Mouse (Mus musculus) kidney, postnatal 0 days (tissue): ENCODE measurements at regions not wholly inside any gene's neighbourhood (a gene's known extent, or its start where the extent isn't known, plus 50 kb on each side); places are given as distances from the start of the nearest gene placed in this dataset.

Source experiments
- ATAC-seq: fragments of 200-750 bp; cut with Nextera tagmentation; replicated peaks from 2 replicates; pipeline ENCODE4 v1.8.0; 2017; ENCODE audit warnings: low read depth, moderate number of reproducible peaks, moderate TSS enrichment, moderate library complexity; ENCODE audit not compliant: low FRiP score
- DNase-seq: peaks from one replicate; pipeline ENCODE4 v3.0.0-alpha.2; 2016; ENCODE audit warnings: low spot score
- H3K27ac ChIP-seq: fragments of 300-500 bp; sonication (generic); 2 replicates; pipeline ENCODE4 v1.5.1; 2014; ENCODE audit warnings: mild to moderate bottlenecking
- H3K27me3 ChIP-seq: fragments of 300-500 bp; sonication (generic); 2 replicates; pipeline ENCODE4 v1.6.1; 2014; ENCODE audit warnings: low read length, mixed read lengths; ENCODE audit not compliant: insufficient read depth
- H3K36me3 ChIP-seq: fragments of 300-500 bp; sonication (generic); 2 replicates; pipeline ENCODE4 v1.6.1; 2014; ENCODE audit warnings: low read length, mixed read lengths; ENCODE audit not compliant: insufficient read depth
- H3K4me1 ChIP-seq: fragments of 300-500 bp; sonication (generic); replicated peaks from 2 replicates; pipeline ENCODE4 v1.6.1; 2014; ENCODE audit warnings: antibody characterized with exemption, low read length, mixed read lengths; ENCODE audit not compliant: insufficient read depth
- H3K4me2 ChIP-seq: fragments of 300-500 bp; sonication (generic); 2 replicates; pipeline ENCODE4 v1.6.1; 2014; ENCODE audit warnings: mild to moderate bottlenecking, low read length, moderate library complexity, mixed read lengths
- H3K4me3 ChIP-seq: fragments of 300-500 bp; sonication (generic); replicated peaks from 2 replicates; pipeline ENCODE4 v1.5.1; 2014; ENCODE audit warnings: low read depth, low read length
- H3K9ac ChIP-seq: fragments of 300-500 bp; sonication (generic); 2 replicates; pipeline ENCODE4 v1.6.1; 2014; ENCODE audit warnings: low read depth, low read length
- H3K9me3 ChIP-seq: fragments of 300-500 bp; sonication (generic); replicated peaks from 2 replicates; pipeline ENCODE4 v1.6.1; 2016; ENCODE audit warnings: low read length, inconsistent platforms, mixed read lengths
- CTCF ChIP-seq: IDR thresholded peaks from 2 replicates; pipeline ENCODE4 v1.5.1; 2016; ENCODE audit warnings: antibody characterized with exemption, low read depth, mild to moderate bottlenecking, moderate library complexity
- WGBS: fragments of 180-500 bp; shearing (Covaris S2); extraction: QIAGEN DNeasy Blood & Tissue Kit; methylation state at CpG from one replicate; pipeline ENCODE4 v1.1.7; 2014; 5-methylcytosine and 5-hydroxymethylcytosine counted together

GRCm38 (mm10) chr1:69437042-69437441, 250.0 kb downstream of the Ikzf2 start:
- 91% methylated on average over 8 of the region's 8 CpGs for WGBS
- TF ChIP-seq CTCF: no peak
- no peak overlapping the region for H3K9ac ChIP-seq
- ATAC-seq (no peak), DNase-seq (no peak)
- H3K4me1 ChIP-seq: no peaks in the 10 kb centered on the region
- H3K4me2 ChIP-seq: no peak overlapping the region
- H3K36me3 ChIP-seq: no peaks in the 10 kb centered on the region
- H3K4me3 ChIP-seq: no peak overlapping the region
- no peak overlapping the region for H3K27ac ChIP-seq
- H3K27me3 ChIP-seq: no peaks in the 10 kb centered on the region
- no peaks in the 10 kb centered on the region for H3K9me3 ChIP-seq

- TF ChIP-seq CTCF: no peak
- H3K27ac ChIP-seq: no peak overlapping the region
- 57% methylated on average over 8 of the region's 8 CpGs for WGBS
Measured at GRCm38 (mm10) chr1:69433655-69434357, 253.2 kb downstream of the Ikzf2 start.

GRCm38 (mm10) chr1:69430683-69431407, 256.2 kb downstream of the Ikzf2 start:
- H3K27ac ChIP-seq: no peak overlapping the region
- H3K4me1 ChIP-seq: no peaks in the 10 kb centered on the region
- no peaks in the 10 kb centered on the region for H3K27me3 ChIP-seq
- no peaks in the 10 kb centered on the region for H3K36me3 ChIP-seq
- no peak overlapping the region for H3K4me3 ChIP-seq
- 51% methylated on average over 8 of the region's 8 CpGs for WGBS
- H3K4me2 ChIP-seq: no peak overlapping the region
- no peak overlapping the region for H3K9ac ChIP-seq
- no peak for TF ChIP-seq CTCF
- ATAC-seq (no peak), DNase-seq (no peak)
- H3K9me3 ChIP-seq: no peaks in the 10 kb centered on the region

More at GRCm38 (mm10) chr1:69433655-69434357, 253.2 kb downstream of the Ikzf2 start:
- H3K36me3 ChIP-seq: no peaks in the 10 kb centered on the region
- no peak overlapping the region for H3K9ac ChIP-seq
- no peak overlapping the region for H3K4me3 ChIP-seq
- ATAC-seq (no peak), DNase-seq (no peak)
- H3K27me3 ChIP-seq: no peaks in the 10 kb centered on the region
- no peaks in the 10 kb centered on the region for H3K4me1 ChIP-seq
- no peaks in the 10 kb centered on the region for H3K9me3 ChIP-seq
- H3K4me2 ChIP-seq: no peak overlapping the region

DNA sequence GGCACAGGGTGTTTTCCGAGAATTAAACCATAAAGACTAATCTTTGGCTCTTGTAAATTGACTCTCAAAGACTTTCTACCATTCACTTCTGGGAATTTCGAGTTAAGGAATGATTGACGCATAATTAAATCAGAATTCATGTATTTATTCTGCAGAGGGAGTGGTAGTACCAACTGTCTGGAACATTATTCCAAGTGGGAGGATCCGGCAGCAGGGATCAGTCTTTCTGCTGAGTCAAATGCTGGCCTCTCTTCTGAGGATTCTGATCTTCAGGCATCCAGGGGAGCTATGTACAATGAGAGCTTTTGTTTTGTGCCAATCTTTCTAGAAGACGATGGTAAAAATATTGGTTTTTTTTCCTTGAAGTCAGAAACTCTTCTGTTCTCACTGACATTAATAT, 257.4 kb downstream of the Ikzf2 start:
- Histone ChIP-seq H3K27ac (no peak overlapping the region), H3K9me3 (no peaks in the 10 kb centered on the region), H3K36me3 (no peaks in the 10 kb centered on the region), H3K4me1 (no peaks in the 10 kb centered on the region), H3K4me3 (no peak overlapping the region), H3K4me2 (no peak overlapping the region), H3K9ac (no peak overlapping the region), H3K27me3 (no peaks in the 10 kb centered on the region)
- 67% methylated on average over 5 of the region's 5 CpGs for WGBS
- TF ChIP-seq CTCF: no peak
- DNase-seq (no peak), ATAC-seq (no peak)

GRCm38 (mm10) chr1:69397676-69398075, 289.4 kb downstream of the Ikzf2 start:
- 76% methylated on average over 2 of the region's 2 CpGs for WGBS
- no peaks in the 10 kb centered on the region for H3K27me3 ChIP-seq
- ATAC-seq (no peak), DNase-seq (no peak)
- H3K4me2 ChIP-seq: no peak overlapping the region
- no peak for TF ChIP-seq CTCF
- H3K9me3 ChIP-seq: no peaks in the 10 kb centered on the region
- H3K4me1 ChIP-seq: no peaks in the 10 kb centered on the region
- no peak overlapping the region for H3K4me3 ChIP-seq
- H3K9ac ChIP-seq: no peak overlapping the region
- no peaks in the 10 kb centered on the region for H3K36me3 ChIP-seq
- H3K27ac ChIP-seq: no peak overlapping the region

DNA sequence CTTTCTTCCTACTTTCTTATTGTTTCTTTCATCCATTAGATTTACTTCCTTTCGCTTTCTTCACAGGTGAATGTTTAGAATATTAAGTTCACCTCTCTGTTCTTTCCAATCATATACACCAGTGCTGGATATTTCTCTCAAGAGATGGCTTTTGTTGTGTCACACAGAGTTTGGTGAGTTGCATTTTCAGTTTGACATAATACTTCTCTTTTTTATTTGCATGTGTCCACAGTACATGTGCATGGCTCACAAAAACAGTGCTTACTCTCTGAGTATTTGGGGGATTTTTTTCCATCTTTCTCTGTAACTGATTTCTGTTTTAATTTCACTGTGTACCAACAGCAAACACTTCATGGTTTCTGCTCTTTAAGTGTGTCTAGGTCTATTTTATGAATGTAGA, 274.5 kb upstream of the Erbb4 start:
- Histone ChIP-seq H3K9ac (no peak overlapping the region), H3K4me1 (no peaks in the 10 kb centered on the region), H3K4me3 (no peak overlapping the region), H3K9me3 (no peaks in the 10 kb centered on the region), H3K36me3 (no peaks in the 10 kb centered on the region), H3K4me2 (no peak overlapping the region), H3K27me3 (no peaks in the 10 kb centered on the region), H3K27ac (no peak overlapping the region)
- ATAC-seq: no peak
- 91% methylated on average over 1 of the region's 1 CpGs for WGBS
- TF ChIP-seq CTCF: no peak
- DNase-seq: no peak
